Mouse (Mus musculus) myocyte (in vitro differentiated cells): ENCODE data around the gene Ccdc144b. TPM values are rescaled to one million over a fixed set of nuclear protein-coding genes. Genes with fewer than 3 reads are reported as not detected.

Experiments used
- H3K27me3 ChIP-seq: one replicate; pipeline ENCODE4 v1.6.1; 2011; ENCODE audit not compliant: control insufficient read depth, insufficient read depth, insufficient read length
- H3K36me3 ChIP-seq: one replicate; pipeline ENCODE4 v1.6.1; 2011; ENCODE audit not compliant: control insufficient read depth, insufficient read depth
- H3K4me2 ChIP-seq: one replicate; pipeline ENCODE4 v1.6.1; 2011; ENCODE audit warnings: low read depth, control low read depth
- H3K4me3 ChIP-seq: one replicate; pipeline ENCODE4 v1.5.1; 2011; ENCODE audit warnings: mild to moderate bottlenecking, control low read depth, moderate library complexity
- H3K79me2 ChIP-seq: one replicate; pipeline ENCODE4 v1.6.1; 2011; ENCODE audit not compliant: control insufficient read depth, insufficient read depth
- H3ac ChIP-seq: one replicate; pipeline ENCODE4 v1.6.1; 2011; ENCODE audit not compliant: control insufficient read depth, insufficient read length
- CEBPB ChIP-seq: IDR thresholded peaks from 2 replicates; pipeline ENCODE4 v1.6.1; 2011; ENCODE audit warnings: mild to moderate bottlenecking, moderate library complexity; ENCODE audit not compliant: poor library complexity, insufficient read depth, severe bottlenecking
- E2F4 ChIP-seq: IDR thresholded peaks from one replicate; pipeline ENCODE4 v1.6.1; 2011; ENCODE audit warnings: mild to moderate bottlenecking, control low read depth, moderate library complexity; ENCODE audit not compliant: insufficient read depth
- MAX ChIP-seq: IDR thresholded peaks from one replicate; pipeline ENCODE4 v1.6.1; 2011; ENCODE audit warnings: low read depth, mild to moderate bottlenecking, control low read depth
- MYOD1 ChIP-seq, 3 experiments: IDR thresholded peaks; one replicate each; pipeline ENCODE4 v1.6.1; 2011; ENCODE audit warnings: control low read depth in 2 of 3, low read depth in 2 of 3, mild to moderate bottlenecking in 2 of 3, moderate library complexity in 1 of 3; ENCODE audit not compliant: insufficient read length in 2 of 3, control insufficient read depth in 1 of 3
- MYOG ChIP-seq, 3 experiments: IDR thresholded peaks; one replicate each; pipeline ENCODE4 v1.6.1; 2011; ENCODE audit warnings: control low read depth in 2 of 3, low read depth in 2 of 3, mild to moderate bottlenecking in 2 of 3; ENCODE audit not compliant: insufficient read length in 2 of 3, control insufficient read depth in 1 of 3, insufficient read depth in 1 of 3
- POLR2A ChIP-seq: IDR thresholded peaks from one replicate; pipeline ENCODE4 v1.6.1; 2011; ENCODE audit warnings: low read depth, mild to moderate bottlenecking, control low read depth, moderate library complexity; ENCODE audit not compliant: insufficient read length
- POLR2AphosphoS2 ChIP-seq: IDR thresholded peaks from one replicate; pipeline ENCODE4 v1.6.1; 2011; ENCODE audit warnings: low read depth, control low read depth; ENCODE audit not compliant: insufficient read length
- REST ChIP-seq: IDR thresholded peaks from one replicate; pipeline ENCODE4 v1.6.1; 2011; ENCODE audit warnings: mild to moderate bottlenecking, control low read depth, moderate library complexity; ENCODE audit not compliant: insufficient read depth, insufficient read length
- SRF ChIP-seq: IDR thresholded peaks from one replicate; pipeline ENCODE4 v1.6.1; 2011; ENCODE audit warnings: low read depth; ENCODE audit not compliant: control insufficient read depth, insufficient read length
- TCF12 ChIP-seq: IDR thresholded peaks from one replicate; pipeline ENCODE4 v1.6.1; 2011; ENCODE audit warnings: mild to moderate bottlenecking, control low read depth; ENCODE audit not compliant: poor library complexity, insufficient read depth, severe bottlenecking
- TCF3 ChIP-seq: IDR thresholded peaks from one replicate; pipeline ENCODE4 v1.6.1; 2011; ENCODE audit warnings: low read depth, control low read depth; ENCODE audit not compliant: insufficient read length
- USF1 ChIP-seq: IDR thresholded peaks from one replicate; pipeline ENCODE4 v1.6.1; 2011; ENCODE audit warnings: low read depth, mild to moderate bottlenecking, control low read depth, moderate library complexity
- polyA plus RNA-seq: library from polyadenylated mRNA; unstranded; fragments of >200 nt; fragmentation: generic; extraction: Trizol; gene quantifications from one replicate; pipeline ENCODE4 v1.2.1, GENCODE M21; 2012; ENCODE audit warnings: missing spikeins

The Ccdc144b gene
- polyA plus RNA-seq, 1 experiment: not detected

- TF ChIP-seq MYOG (IDR thresholded peaks at IDR 0.05; ENCODE audit: control insufficient read depth in 1 of 3, insufficient read depth in 1 of 3, insufficient read length in 2 of 3, low read depth in 2 of 3): no peak
- no peak for TF ChIP-seq SRF
- TF ChIP-seq POLR2AphosphoS2: no peak
- no peak for TF ChIP-seq CEBPB
- TF ChIP-seq REST: no peak
- TF ChIP-seq E2F4: no peak
- TF ChIP-seq TCF3: no peak
- TF ChIP-seq MYOD1 (IDR thresholded peaks at IDR 0.05; ENCODE audit: control insufficient read depth in 1 of 3, insufficient read length in 2 of 3, low read depth in 2 of 3): no peak
- Histone ChIP-seq H3ac (no peak overlapping the region), H3K4me3 (no peak overlapping the region), H3K27me3 (peaks cover 5% of the 10 kb centered on the region), H3K4me2 (no peak overlapping the region), H3K79me2 (no peaks in the 10 kb centered on the region), H3K36me3 (no peaks in the 10 kb centered on the region)
Measured at GRCm38 (mm10) chr3:36045086-36045485, 8.3 kb downstream of the Ccdc144b start.

DNA sequence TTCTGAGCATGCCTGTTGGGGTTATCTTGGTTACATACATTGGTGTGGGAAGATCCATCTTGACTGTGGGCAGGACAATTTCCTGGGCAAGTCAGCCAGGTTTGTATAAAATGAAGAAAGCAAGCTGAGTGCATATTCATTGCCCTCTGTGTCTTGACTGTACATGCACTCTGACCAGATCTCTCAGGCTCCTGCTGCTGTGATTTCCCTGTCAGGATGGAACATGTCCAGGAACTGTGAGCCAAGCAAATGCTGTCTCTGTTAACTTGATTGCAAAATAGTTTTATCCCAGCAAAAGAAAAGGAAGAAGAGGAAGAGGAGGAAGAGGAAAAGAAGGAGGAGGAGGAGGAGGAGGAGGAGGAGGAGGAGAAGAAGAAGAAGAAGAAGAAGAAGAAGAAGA, 8.8 kb downstream of the Ccdc144b start:
- H3K4me2 ChIP-seq: no peak overlapping the region
- no peak overlapping the region for H3K4me3 ChIP-seq

DNA sequence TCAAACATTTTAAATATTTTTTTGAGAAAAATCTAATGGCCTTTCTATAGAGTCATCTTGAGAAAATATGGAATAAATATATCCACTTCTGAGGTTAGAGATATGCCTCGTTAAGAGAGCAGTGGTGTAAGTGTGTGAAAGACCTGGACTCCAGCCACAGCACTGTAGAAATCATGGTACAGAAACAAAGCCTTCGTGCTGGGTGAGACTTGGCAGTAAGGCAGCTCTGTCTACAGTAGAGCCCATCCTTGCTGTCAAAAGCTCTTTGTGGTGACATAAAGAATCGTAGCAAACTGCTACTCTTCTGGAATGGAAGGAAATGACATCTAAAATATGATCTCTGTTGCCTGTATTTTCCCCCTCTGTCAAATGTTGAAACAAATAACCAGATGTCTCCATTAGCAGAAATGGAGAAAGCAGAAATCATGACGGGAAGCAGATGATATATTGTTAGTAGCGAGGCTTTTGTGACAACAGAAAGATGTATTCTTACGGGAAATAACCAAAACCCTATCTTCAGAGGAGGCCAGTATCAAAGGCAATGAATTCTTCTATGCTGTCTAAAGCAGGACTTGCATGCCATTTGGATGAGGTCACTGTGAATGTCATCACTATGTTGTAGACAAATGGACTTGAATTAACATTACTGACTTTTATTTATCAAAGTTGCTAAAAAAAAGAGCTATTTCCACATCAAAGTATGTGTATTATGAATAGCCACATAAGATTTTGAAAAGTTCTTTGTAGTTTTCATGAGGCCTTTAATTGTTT, 21.4 kb downstream of the Ccdc144b start:
- Histone ChIP-seq H3K4me3 (no peak overlapping the region), H3K79me2 (no peaks in the 10 kb centered on the region), H3K27me3 (no peaks in the 10 kb centered on the region), H3K36me3 (no peaks in the 10 kb centered on the region), H3ac (no peak overlapping the region), H3K4me2 (peak overlapping the region; percentile 34)
- no peak for TF ChIP-seq TCF12
- TF ChIP-seq USF1: no peak
- TF ChIP-seq CEBPB: no peak
- no peak for TF ChIP-seq E2F4
- no peak for TF ChIP-seq MYOD1 (IDR thresholded peaks at IDR 0.05; ENCODE audit: control insufficient read depth in 1 of 3, insufficient read length in 2 of 3, low read depth in 2 of 3)
- TF ChIP-seq POLR2A: no peak

More for the DNA sequence above, 8.8 kb downstream of the Ccdc144b start:
- Histone ChIP-seq H3K79me2 (no peaks in the 10 kb centered on the region), H3K36me3 (no peaks in the 10 kb centered on the region), H3ac (no peak overlapping the region), H3K27me3 (peaks cover 5% of the 10 kb centered on the region)
- TF ChIP-seq SRF (no peak), TCF3 (no peak), REST (no peak), POLR2AphosphoS2 (no peak), MYOD1 (IDR thresholded peaks at IDR 0.05; ENCODE audit: control insufficient read depth in 1 of 3, insufficient read length in 2 of 3, low read depth in 2 of 3) (no peak), TCF12 (no peak), MYOG (IDR thresholded peaks at IDR 0.05; ENCODE audit: control insufficient read depth in 1 of 3, insufficient read depth in 1 of 3, insufficient read length in 2 of 3, low read depth in 2 of 3) (no peak), MAX (no peak), E2F4 (no peak), USF1 (no peak), POLR2A (no peak), CEBPB (no peak)

- H3K79me2 ChIP-seq: no peaks in the 10 kb centered on the region
- peaks cover 4% of the 10 kb centered on the region for H3K27me3 ChIP-seq
- H3K4me3 ChIP-seq: no peak overlapping the region
- no peak overlapping the region for H3ac ChIP-seq
- no peaks in the 10 kb centered on the region for H3K36me3 ChIP-seq
- TF ChIP-seq TCF12 (no peak), MAX (no peak), MYOD1 (IDR thresholded peaks at IDR 0.05; ENCODE audit: control insufficient read depth in 1 of 3, insufficient read length in 2 of 3, low read depth in 2 of 3) (no peak), E2F4 (no peak), REST (no peak), POLR2A (no peak), CEBPB (no peak), SRF (no peak), POLR2AphosphoS2 (no peak), TCF3 (no peak), MYOG (IDR thresholded peaks at IDR 0.05; ENCODE audit: control insufficient read depth in 1 of 3, insufficient read depth in 1 of 3, insufficient read length in 2 of 3, low read depth in 2 of 3) (no peak), USF1 (no peak)
- no peak overlapping the region for H3K4me2 ChIP-seq
Measured at GRCm38 (mm10) chr3:36029993-36030392, 23.4 kb downstream of the Ccdc144b start.

GRCm38 (mm10) chr3:36025732-36026131, 27.6 kb downstream of the Ccdc144b start:
- H3K36me3 ChIP-seq: no peaks in the 10 kb centered on the region
- peaks cover 4% of the 10 kb centered on the region for H3K27me3 ChIP-seq
- no peak overlapping the region for H3K4me3 ChIP-seq
- TF ChIP-seq SRF: no peak
- H3ac ChIP-seq: no peak overlapping the region
- H3K79me2 ChIP-seq: no peaks in the 10 kb centered on the region
- H3K4me2 ChIP-seq: no peak overlapping the region
